Mouse (Mus musculus) stomach, embryonic 15.5 days (tissue): ENCODE measurements at regions not wholly inside any gene's neighbourhood (a gene's known extent, or its start where the extent isn't known, plus 50 kb on each side); places are given as distances from the start of the nearest gene placed in this dataset.

Experiments used
- ATAC-seq: fragments of 200-750 bp; cut with Nextera tagmentation; 2 replicates; pipeline ENCODE4 v1.8.0; 2017; ENCODE audit warnings: low read depth, moderate number of reproducible peaks, moderate TSS enrichment; ENCODE audit not compliant: insufficient read depth, low FRiP score
- H3K27ac ChIP-seq: fragments of 300-500 bp; sonication (generic); 2 replicates; pipeline ENCODE4 v1.5.1; 2015; ENCODE audit warnings: mild to moderate bottlenecking, inconsistent platforms
- H3K27me3 ChIP-seq: fragments of 300-500 bp; sonication (generic); replicated peaks from 2 replicates; pipeline ENCODE4 v1.6.1; 2015; ENCODE audit warnings: inconsistent platforms
- H3K36me3 ChIP-seq: fragments of 300-500 bp; sonication (generic); 2 replicates; pipeline ENCODE4 v1.6.1; 2015; ENCODE audit warnings: inconsistent platforms
- H3K4me1 ChIP-seq: fragments of 300-500 bp; sonication (generic); 2 replicates; pipeline ENCODE4 v1.6.1; 2015; ENCODE audit warnings: inconsistent platforms
- H3K4me2 ChIP-seq: fragments of 300-500 bp; sonication (generic); 2 replicates; pipeline ENCODE4 v1.6.1; 2015; ENCODE audit warnings: mild to moderate bottlenecking, inconsistent platforms
- H3K4me3 ChIP-seq: fragments of 300-500 bp; sonication (generic); replicated peaks from 2 replicates; pipeline ENCODE4 v1.5.1; 2015; ENCODE audit warnings: inconsistent platforms
- H3K9ac ChIP-seq: fragments of 300-500 bp; sonication (generic); 2 replicates; pipeline ENCODE4 v1.6.1; 2015; ENCODE audit warnings: inconsistent platforms
- H3K9me3 ChIP-seq: fragments of 300-500 bp; sonication (generic); 2 replicates; pipeline ENCODE4 v1.6.1; 2016; ENCODE audit warnings: inconsistent platforms
- WGBS: fragments of 180-500 bp; shearing (Covaris S2); methylation state at CpG from one replicate; pipeline ENCODE4 v1.1.7; 2015; 5-methylcytosine and 5-hydroxymethylcytosine counted together

DNA sequence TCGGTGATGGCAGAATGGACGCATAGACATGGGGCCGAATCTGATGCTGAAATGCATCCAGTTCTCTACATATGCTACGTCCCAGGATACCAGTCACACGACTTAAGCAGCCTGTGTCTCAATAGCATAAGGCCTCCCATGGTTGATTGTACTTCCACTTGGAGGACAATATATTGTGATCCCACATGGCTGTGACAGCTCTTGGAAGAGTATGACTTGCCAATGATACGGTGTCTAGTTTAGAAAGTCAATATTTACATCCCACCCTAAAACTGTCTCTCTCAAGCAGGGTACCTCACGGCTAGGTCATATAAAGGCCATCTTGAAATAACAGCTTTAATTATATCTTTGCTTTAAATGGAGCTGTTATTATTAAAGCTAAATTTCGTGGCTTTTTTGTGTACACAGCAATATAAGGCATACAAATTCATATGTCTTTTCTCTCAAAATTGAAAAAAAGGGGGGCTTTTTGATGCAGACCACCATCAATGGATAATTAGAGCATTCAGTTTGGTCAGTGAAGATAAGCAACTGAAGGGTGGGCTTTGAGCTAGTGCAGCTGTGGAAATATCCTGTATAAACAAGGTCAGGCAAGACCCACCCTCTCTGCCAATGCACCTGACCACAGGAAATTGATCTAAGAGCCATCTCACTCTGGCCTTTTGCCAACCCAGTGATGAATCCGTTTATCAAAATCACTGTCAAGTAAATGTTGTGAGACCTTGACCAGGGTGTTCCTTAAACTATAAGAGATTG is 551.9 kb upstream of the Map3k7 start:
- WGBS = 55% methylated on average over 9 of the region's 9 CpGs
- ATAC-seq = no peak
- H3K27ac ChIP-seq = no peak overlapping the region

GRCm38 (mm10) chr4:31417161-31417560 is 546.7 kb upstream of the Map3k7 start:
- no peak for ATAC-seq
- no peak overlapping the region for H3K4me2 ChIP-seq
- no peaks in the 10 kb centered on the region for H3K4me1 ChIP-seq
- no peak overlapping the region for H3K9ac ChIP-seq
- no peaks in the 10 kb centered on the region for H3K27me3 ChIP-seq
- no peaks in the 10 kb centered on the region for H3K9me3 ChIP-seq
- no peak overlapping the region for H3K27ac ChIP-seq
- WGBS = 69% methylated on average over 4 of the region's 4 CpGs
- no peaks in the 10 kb centered on the region for H3K36me3 ChIP-seq
- no peak overlapping the region for H3K4me3 ChIP-seq

More for the DNA sequence above, 551.9 kb upstream of the Map3k7 start:
- H3K27me3 ChIP-seq = no peaks in the 10 kb centered on the region
- H3K4me1 ChIP-seq = no peaks in the 10 kb centered on the region
- H3K9me3 ChIP-seq = no peaks in the 10 kb centered on the region
- H3K9ac ChIP-seq = no peak overlapping the region
- no peaks in the 10 kb centered on the region for H3K36me3 ChIP-seq
- no peak overlapping the region for H3K4me3 ChIP-seq
- H3K4me2 ChIP-seq = no peak overlapping the region

- H3K27me3 ChIP-seq = no peaks in the 10 kb centered on the region
- no peaks in the 10 kb centered on the region for H3K36me3 ChIP-seq
- ATAC-seq = no peak
- no peak overlapping the region for H3K27ac ChIP-seq
- H3K9me3 ChIP-seq = no peaks in the 10 kb centered on the region
- H3K9ac ChIP-seq = no peak overlapping the region
- WGBS = 9% methylated on average over 6 of the region's 6 CpGs
- H3K4me2 ChIP-seq = no peak overlapping the region
- H3K4me3 ChIP-seq = no peak overlapping the region
- no peaks in the 10 kb centered on the region for H3K4me1 ChIP-seq
These were observed 544.7 kb upstream of the Map3k7 start for GRCm38 (mm10) chr4:31419240-31419639.

DNA sequence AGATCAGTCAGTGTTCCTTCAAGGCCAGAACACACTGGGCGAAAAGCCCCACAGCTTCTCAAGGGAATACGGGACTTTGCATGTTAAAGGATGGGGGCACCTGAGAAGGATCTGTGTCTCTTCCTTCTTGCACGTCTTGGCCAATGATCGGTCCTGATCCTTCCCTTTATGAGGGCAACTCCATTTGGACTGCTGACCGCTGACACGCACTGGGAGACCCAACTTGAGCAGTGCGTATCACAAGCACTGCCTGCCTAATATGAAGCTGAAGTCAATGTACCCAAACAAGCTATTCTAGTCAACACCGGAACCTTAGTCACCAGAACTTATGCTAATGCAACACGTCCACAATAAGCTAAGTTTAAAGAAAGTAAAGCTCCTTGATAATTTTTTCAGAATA is 543.7 kb upstream of the Map3k7 start:
- no peak overlapping the region for H3K27ac ChIP-seq
- no peaks in the 10 kb centered on the region for H3K27me3 ChIP-seq
- H3K9me3 ChIP-seq = no peaks in the 10 kb centered on the region
- no peak overlapping the region for H3K9ac ChIP-seq
- no peak for ATAC-seq
- H3K4me3 ChIP-seq = no peak overlapping the region
- no peaks in the 10 kb centered on the region for H3K4me1 ChIP-seq
- 86% methylated on average over 9 of the region's 9 CpGs for WGBS
- no peaks in the 10 kb centered on the region for H3K36me3 ChIP-seq
- no peak overlapping the region for H3K4me2 ChIP-seq

DNA sequence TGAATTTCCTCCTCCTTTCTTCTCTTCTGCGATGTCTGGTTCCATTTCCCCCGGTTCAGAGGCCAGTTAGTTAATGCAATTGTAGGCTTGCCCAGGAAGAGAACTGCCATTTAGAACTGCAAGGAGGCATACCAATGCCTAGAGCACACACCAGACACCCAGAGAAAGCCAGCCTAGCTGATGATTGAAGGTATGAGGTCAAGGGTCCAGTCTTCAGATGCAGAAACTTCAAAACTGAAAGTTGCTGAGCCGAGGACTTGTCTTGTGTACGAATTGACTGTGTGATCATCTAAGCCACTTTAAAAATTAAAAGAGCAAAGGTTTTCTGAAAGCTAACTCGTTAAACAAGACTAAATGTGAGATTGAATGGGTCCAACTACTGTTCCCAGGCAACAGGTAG is 542.5 kb upstream of the Map3k7 start:
- Histone ChIP-seq H3K4me2 (no peak overlapping the region), H3K4me1 (no peaks in the 10 kb centered on the region), H3K9ac (no peak overlapping the region), H3K27ac (no peak overlapping the region), H3K36me3 (no peaks in the 10 kb centered on the region), H3K4me3 (no peak overlapping the region), H3K27me3 (no peaks in the 10 kb centered on the region), H3K9me3 (no peaks in the 10 kb centered on the region)
- WGBS = 65% methylated on average over 5 of the region's 5 CpGs
- ATAC-seq = no peak

GRCm38 (mm10) chr4:31425135-31425534 is 538.8 kb upstream of the Map3k7 start:
- no peaks in the 10 kb centered on the region for H3K9me3 ChIP-seq
- H3K4me1 ChIP-seq = no peaks in the 10 kb centered on the region
- WGBS = 34% methylated on average over 7 of the region's 7 CpGs
- no peaks in the 10 kb centered on the region for H3K36me3 ChIP-seq
- H3K4me3 ChIP-seq = no peak overlapping the region
- H3K27ac ChIP-seq = no peak overlapping the region
- no peak for ATAC-seq
- no peaks in the 10 kb centered on the region for H3K27me3 ChIP-seq
- H3K4me2 ChIP-seq = no peak overlapping the region
- H3K9ac ChIP-seq = no peak overlapping the region

GRCm38 (mm10) chr4:31425716-31426115 is 538.2 kb upstream of the Map3k7 start:
- no peak overlapping the region for H3K9ac ChIP-seq
- WGBS = 69% methylated on average over 4 of the region's 4 CpGs
- H3K27ac ChIP-seq = no peak overlapping the region
- H3K4me2 ChIP-seq = no peak overlapping the region
- H3K9me3 ChIP-seq = no peaks in the 10 kb centered on the region
- H3K4me3 ChIP-seq = no peak overlapping the region
- no peak for ATAC-seq
- H3K4me1 ChIP-seq = no peaks in the 10 kb centered on the region
- no peaks in the 10 kb centered on the region for H3K27me3 ChIP-seq
- H3K36me3 ChIP-seq = no peaks in the 10 kb centered on the region

DNA sequence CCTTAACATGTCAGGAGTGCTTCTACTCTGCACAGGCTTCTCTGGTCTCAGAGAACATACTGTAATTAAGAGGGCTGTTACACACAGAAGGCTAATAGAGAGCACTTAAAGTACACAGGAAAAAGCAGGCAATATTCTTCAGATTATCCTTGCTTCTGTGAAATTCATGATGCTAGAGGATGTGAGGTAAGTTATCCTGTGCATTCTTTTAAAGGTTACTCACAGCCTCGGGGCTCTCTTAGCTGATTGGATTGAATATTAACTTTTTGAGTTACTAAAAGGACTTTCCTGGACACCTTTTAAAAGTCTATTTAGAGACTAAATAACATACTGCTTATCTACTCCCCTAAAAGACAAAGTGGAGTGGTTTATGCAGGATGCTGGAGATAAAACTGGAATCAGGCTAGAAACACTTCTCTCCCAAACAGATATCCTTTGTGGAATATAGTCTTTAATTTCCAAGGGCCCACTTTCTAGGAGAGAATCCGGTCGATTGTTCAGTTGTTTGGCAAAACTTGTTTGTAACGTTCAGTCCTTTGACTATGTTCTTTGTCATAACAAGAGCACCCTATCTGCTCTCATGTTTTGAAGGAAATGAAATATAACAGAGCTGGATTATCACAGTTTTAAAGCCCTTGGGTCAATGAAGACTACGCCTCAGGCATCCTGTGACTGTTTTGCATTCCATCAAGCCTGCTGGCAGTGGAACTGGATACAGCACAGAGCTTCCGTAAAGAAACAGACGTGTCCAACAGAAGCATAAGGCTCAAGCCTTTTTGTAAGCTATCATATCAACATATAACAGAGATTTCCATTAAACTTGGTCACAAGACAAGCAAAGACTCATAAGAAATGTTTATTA is 537.5 kb upstream of the Map3k7 start:
- Histone ChIP-seq H3K27ac (no peak overlapping the region), H3K9ac (no peak overlapping the region), H3K4me2 (no peak overlapping the region), H3K4me3 (no peak overlapping the region), H3K4me1 (no peaks in the 10 kb centered on the region), H3K36me3 (no peaks in the 10 kb centered on the region), H3K27me3 (no peaks in the 10 kb centered on the region), H3K9me3 (no peaks in the 10 kb centered on the region)
- no peak for ATAC-seq
- WGBS = 27% methylated on average over 7 of the region's 7 CpGs

- Histone ChIP-seq H3K27ac (no peak overlapping the region), H3K9ac (no peak overlapping the region), H3K36me3 (no peaks in the 10 kb centered on the region), H3K9me3 (no peaks in the 10 kb centered on the region), H3K27me3 (no peaks in the 10 kb centered on the region), H3K4me2 (no peak overlapping the region), H3K4me3 (no peak overlapping the region), H3K4me1 (no peaks in the 10 kb centered on the region)
- ATAC-seq = no peak
- 83% methylated on average over 7 of the region's 7 CpGs for WGBS
These were observed 530.0 kb upstream of the Map3k7 start for GRCm38 (mm10) chr4:31433943-31434342.

- no peaks in the 10 kb centered on the region for H3K4me1 ChIP-seq
- no peaks in the 10 kb centered on the region for H3K9me3 ChIP-seq
- peak overlapping the region; percentile 29 for H3K4me2 ChIP-seq
- H3K27me3 ChIP-seq = no peaks in the 10 kb centered on the region
- no peak overlapping the region for H3K9ac ChIP-seq
- peak overlapping the region; percentile 45; the same call in 1 of the 2 replicates for H3K27ac ChIP-seq
- no peak for ATAC-seq
- WGBS = 27% methylated on average over 7 of the region's 7 CpGs
- H3K36me3 ChIP-seq = no peaks in the 10 kb centered on the region
- no peak overlapping the region for H3K4me3 ChIP-seq
These were observed 509.0 kb upstream of the Map3k7 start for GRCm38 (mm10) chr4:31454898-31455297.

DNA sequence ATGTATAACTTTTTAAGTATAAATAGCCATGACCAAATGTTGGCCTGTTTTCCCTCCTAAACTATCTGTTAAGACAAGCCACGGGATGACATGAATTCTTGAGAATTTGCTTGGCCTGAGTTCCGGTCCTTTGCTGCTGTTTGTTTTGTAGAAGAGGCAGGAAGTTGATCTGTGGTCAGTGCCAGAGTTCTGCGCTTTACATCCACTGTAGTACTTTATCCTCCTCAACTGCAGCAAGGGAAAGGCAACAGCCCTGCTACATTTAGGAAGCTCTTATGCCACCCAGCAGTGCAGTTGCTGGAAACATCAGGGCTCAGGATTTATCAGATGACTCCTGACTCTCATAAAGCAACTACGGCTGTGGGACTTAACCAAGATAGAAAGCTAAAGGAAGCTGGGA is 508.4 kb upstream of the Map3k7 start:
- Histone ChIP-seq H3K4me3 (no peak overlapping the region), H3K9ac (no peak overlapping the region), H3K27me3 (no peaks in the 10 kb centered on the region), H3K4me2 (no peak overlapping the region), H3K27ac (0 out of 2 replicates have a peak overlapping the region, but pooled peaks have one; percentile 1), H3K36me3 (no peaks in the 10 kb centered on the region), H3K4me1 (no peaks in the 10 kb centered on the region), H3K9me3 (no peaks in the 10 kb centered on the region)
- no peak for ATAC-seq
- WGBS = 30% methylated on average over 4 of the region's 4 CpGs

- Histone ChIP-seq H3K9ac (no peak overlapping the region), H3K4me2 (no peak overlapping the region), H3K27ac (no peak overlapping the region), H3K4me1 (no peaks in the 10 kb centered on the region), H3K4me3 (no peak overlapping the region), H3K36me3 (no peaks in the 10 kb centered on the region), H3K27me3 (no peaks in the 10 kb centered on the region), H3K9me3 (no peaks in the 10 kb centered on the region)
- WGBS = 81% methylated on average over 4 of the region's 4 CpGs
- ATAC-seq = no peak
These were observed 501.4 kb upstream of the Map3k7 start for GRCm38 (mm10) chr4:31462456-31462855.
